Mouse (Mus musculus): ENCODE data around the gene Ranbp6.

DNA sequence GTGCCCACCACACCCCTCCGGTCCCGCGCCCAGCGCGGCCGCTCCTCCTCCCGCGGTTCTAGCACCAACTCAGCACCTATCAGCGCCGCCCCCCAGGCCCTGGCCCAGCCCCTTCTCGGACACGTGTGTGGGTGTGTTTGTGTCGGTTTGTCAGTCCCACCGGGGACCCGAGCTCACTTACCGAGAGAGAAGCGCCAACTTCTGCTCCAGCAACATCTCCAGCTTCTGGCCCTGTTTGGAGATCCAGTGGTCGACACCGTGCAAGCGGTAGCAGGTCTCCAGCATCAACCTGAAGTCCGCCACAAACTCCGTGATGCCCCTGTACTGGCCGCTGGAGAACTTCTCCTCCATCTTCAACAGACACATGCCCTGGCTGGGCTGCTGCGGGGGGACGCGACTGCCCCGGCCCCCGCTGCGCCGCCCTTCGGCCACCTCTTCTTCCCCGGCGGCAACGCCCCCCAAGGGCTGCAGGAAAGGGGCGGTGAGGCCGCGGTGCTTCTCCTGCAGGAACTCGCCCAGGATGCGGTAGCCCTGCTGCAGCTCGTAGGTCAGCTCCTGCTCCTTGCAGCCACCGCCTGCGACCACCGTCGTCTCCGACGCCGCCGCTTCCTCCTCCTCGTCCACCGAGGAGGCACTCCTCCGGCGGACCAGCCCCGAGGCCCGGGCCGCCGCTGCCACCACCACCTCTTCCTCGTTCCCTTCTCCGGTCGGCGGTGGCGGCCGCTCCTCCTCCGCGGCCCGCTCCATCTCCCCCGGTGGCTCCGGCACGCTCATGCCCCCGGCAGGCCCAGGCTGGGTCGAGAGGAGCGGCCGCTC lies 7.5 kb downstream of the Ranbp6 start:
- TF ChIP-seq CTCF (IDR thresholded peaks at IDR 0.05; ENCODE audit: borderline replicate concordance, extremely low read depth, insufficient read depth, insufficient read length) (no peak), POLR2A (IDR thresholded peaks at IDR 0.05; ENCODE audit: borderline replicate concordance, extremely low read depth, insufficient read depth, insufficient read length, poor library complexity, severe bottlenecking) (no peak)

All from brain, embryonic 14.5 days (tissue).